Mouse (Mus musculus) forebrain, embryonic 16.5 days (tissue): Measurements from ENCODE around the gene Smg1. TPM values are rescaled to one million over a fixed set of nuclear protein-coding genes. Genes with fewer than 3 reads are reported as not detected.

ENCODE experiments used
- ATAC-seq: fragments of 200-750 bp; cut with Nextera tagmentation; 2 replicates; pipeline ENCODE4 v1.8.0; 2017; ENCODE audit warnings: mild to moderate bottlenecking, moderate library complexity
- H3K27ac ChIP-seq: fragments of 300-500 bp; sonication (generic); 2 replicates; pipeline ENCODE4 v1.5.1; 2014; ENCODE audit warnings: low read length, control low read depth
- H3K27me3 ChIP-seq: fragments of 300-500 bp; sonication (generic); replicated peaks from 2 replicates; pipeline ENCODE4 v1.6.1; 2014; ENCODE audit warnings: low read length; ENCODE audit not compliant: control insufficient read depth, insufficient read depth
- H3K36me3 ChIP-seq: fragments of 300-500 bp; sonication (generic); 2 replicates; pipeline ENCODE4 v1.6.1; 2014; ENCODE audit not compliant: control insufficient read depth, insufficient read depth
- H3K4me1 ChIP-seq: fragments of 300-500 bp; sonication (generic); replicated peaks from 2 replicates; pipeline ENCODE4 v1.6.1; 2014; ENCODE audit warnings: low read length; ENCODE audit not compliant: control insufficient read depth, insufficient read depth
- H3K4me2 ChIP-seq: fragments of 300-500 bp; sonication (generic); 2 replicates; pipeline ENCODE4 v1.6.1; 2014; ENCODE audit warnings: mild to moderate bottlenecking, low read length, control low read depth
- H3K4me3 ChIP-seq: fragments of 300-500 bp; sonication (generic); replicated peaks from 2 replicates; pipeline ENCODE4 v1.5.1; 2014; ENCODE audit warnings: mild to moderate bottlenecking, low read length, control low read depth
- H3K9ac ChIP-seq: fragments of 300-500 bp; sonication (generic); replicated peaks from 2 replicates; pipeline ENCODE4 v1.6.1; 2014; ENCODE audit warnings: low read depth, low read length, control low read depth
- H3K9me3 ChIP-seq: fragments of 300-500 bp; sonication (generic); 2 replicates; pipeline ENCODE4 v1.6.1; 2016; ENCODE audit warnings: low read length; ENCODE audit not compliant: control insufficient read depth
- WGBS: fragments of 180-500 bp; shearing (Covaris S2); extraction: QIAGEN DNeasy Blood & Tissue Kit; methylation state at CpG from one replicate; pipeline ENCODE4 v1.1.7; 2014; 5-methylcytosine and 5-hydroxymethylcytosine counted together
- polyA plus RNA-seq: library from polyadenylated mRNA; unstranded; fragments of >200 nt; fragmentation: Nextera tagmentation; extraction: Ambion mirVana; gene quantifications from 2 replicates; pipeline ENCODE4 v1.2.1, GENCODE M21; 2015

Gene Smg1
- polyA plus RNA-seq, 1 experiment from 2014 or later: 21.6 TPM

- H3K4me2 ChIP-seq: no peak overlapping the region
- H3K9ac ChIP-seq: no peak overlapping the region
- no peak for ATAC-seq
- no peak overlapping the region for H3K27ac ChIP-seq
- peaks cover 6% of the 10 kb centered on the region; the same call in 1 of the 2 replicates for H3K4me1 ChIP-seq
- no peaks in the 10 kb centered on the region for H3K27me3 ChIP-seq
- H3K4me3 ChIP-seq: no peak overlapping the region
- no peaks in the 10 kb centered on the region for H3K9me3 ChIP-seq
- H3K36me3 ChIP-seq: no peaks in the 10 kb centered on the region
Measured at GRCm38 (mm10) chr7:118236949-118237348, 6.5 kb downstream of the Smg1 start.

GRCm38 (mm10) chr7:118234236-118234635 is 9.2 kb downstream of the Smg1 start:
- Histone ChIP-seq H3K27ac (no peak overlapping the region), H3K4me1 (no peaks in the 10 kb centered on the region), H3K9ac (no peak overlapping the region), H3K9me3 (no peaks in the 10 kb centered on the region), H3K4me2 (no peak overlapping the region), H3K36me3 (no peaks in the 10 kb centered on the region), H3K4me3 (no peak overlapping the region), H3K27me3 (no peaks in the 10 kb centered on the region)
- ATAC-seq: no peak
- 88% methylated on average over 1 of the region's 1 CpGs for WGBS

GRCm38 (mm10) chr7:118232613-118233012 is 10.9 kb downstream of the Smg1 start:
- no peaks in the 10 kb centered on the region for H3K4me1 ChIP-seq
- no peaks in the 10 kb centered on the region for H3K9me3 ChIP-seq
- no peak overlapping the region for H3K9ac ChIP-seq
- H3K27me3 ChIP-seq: no peaks in the 10 kb centered on the region
- no peak overlapping the region for H3K27ac ChIP-seq
- H3K36me3 ChIP-seq: no peaks in the 10 kb centered on the region
- no peak for ATAC-seq
- H3K4me3 ChIP-seq: no peak overlapping the region
- no peak overlapping the region for H3K4me2 ChIP-seq

GRCm38 (mm10) chr7:118219777-118220176 is 23.7 kb downstream of the Smg1 start:
- no peaks in the 10 kb centered on the region for H3K9me3 ChIP-seq
- 97% methylated on average over 2 of the region's 2 CpGs for WGBS
- no peak overlapping the region for H3K4me3 ChIP-seq
- no peak overlapping the region for H3K9ac ChIP-seq
- no peak for ATAC-seq
- H3K27ac ChIP-seq: no peak overlapping the region
- H3K36me3 ChIP-seq: no peaks in the 10 kb centered on the region
- no peak overlapping the region for H3K4me2 ChIP-seq
- no peaks in the 10 kb centered on the region for H3K27me3 ChIP-seq
- no peaks in the 10 kb centered on the region; the same call in 1 of the 2 replicates for H3K4me1 ChIP-seq

GRCm38 (mm10) chr7:118206396-118206795 is 37.1 kb downstream of the Smg1 start:
- H3K27ac ChIP-seq: no peak overlapping the region
- H3K4me2 ChIP-seq: no peak overlapping the region
- H3K9me3 ChIP-seq: no peaks in the 10 kb centered on the region
- no peak for ATAC-seq
- WGBS: 96% methylated on average over 2 of the region's 2 CpGs
- H3K4me1 ChIP-seq: no peaks in the 10 kb centered on the region
- peaks cover 18% of the 10 kb centered on the region for H3K36me3 ChIP-seq
- no peak overlapping the region for H3K9ac ChIP-seq
- H3K4me3 ChIP-seq: no peak overlapping the region
- no peaks in the 10 kb centered on the region for H3K27me3 ChIP-seq

- no peak overlapping the region for H3K9ac ChIP-seq
- H3K27me3 ChIP-seq: no peaks in the 10 kb centered on the region
- peak; percentile 54; the same call in 1 of the 2 replicates for ATAC-seq
- H3K36me3 ChIP-seq: peaks cover 13% of the 10 kb centered on the region
- no peak overlapping the region for H3K4me2 ChIP-seq
- H3K4me3 ChIP-seq: no peak overlapping the region
- no peak overlapping the region for H3K27ac ChIP-seq
- no peaks in the 10 kb centered on the region for H3K9me3 ChIP-seq
- 17% methylated on average over 4 of the region's 4 CpGs for WGBS
- H3K4me1 ChIP-seq: peaks cover 4% of the 10 kb centered on the region
Measured at GRCm38 (mm10) chr7:118195756-118196155, 47.7 kb downstream of the Smg1 start.

DNA sequence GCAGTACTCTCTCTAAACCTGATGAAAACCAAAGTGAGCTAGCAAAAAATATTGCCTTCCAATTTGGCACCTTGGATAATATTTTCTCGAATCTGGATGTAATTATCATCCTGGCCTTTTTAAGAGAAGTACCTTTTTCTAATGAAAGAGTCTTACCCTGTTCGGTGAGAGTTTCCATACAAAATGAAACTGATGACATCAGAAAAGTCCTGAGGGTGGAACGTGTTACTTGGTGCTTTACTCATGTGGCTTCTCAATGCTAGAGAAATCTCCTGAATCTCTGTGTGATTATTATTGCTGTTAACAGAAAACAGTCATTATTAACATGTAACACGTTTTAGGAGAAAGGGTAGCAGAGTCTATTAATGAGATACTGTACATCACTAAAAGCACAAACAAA is 57.6 kb downstream of the Smg1 start:
- H3K9ac ChIP-seq: no peak overlapping the region
- H3K4me3 ChIP-seq: no peak overlapping the region
- H3K27me3 ChIP-seq: no peaks in the 10 kb centered on the region
- H3K36me3 ChIP-seq: peaks cover 22% of the 10 kb centered on the region
- 92% methylated on average over 4 of the region's 4 CpGs for WGBS
- H3K4me2 ChIP-seq: no peak overlapping the region
- ATAC-seq: no peak
- no peaks in the 10 kb centered on the region for H3K9me3 ChIP-seq
- no peaks in the 10 kb centered on the region for H3K4me1 ChIP-seq
- no peak overlapping the region for H3K27ac ChIP-seq

DNA sequence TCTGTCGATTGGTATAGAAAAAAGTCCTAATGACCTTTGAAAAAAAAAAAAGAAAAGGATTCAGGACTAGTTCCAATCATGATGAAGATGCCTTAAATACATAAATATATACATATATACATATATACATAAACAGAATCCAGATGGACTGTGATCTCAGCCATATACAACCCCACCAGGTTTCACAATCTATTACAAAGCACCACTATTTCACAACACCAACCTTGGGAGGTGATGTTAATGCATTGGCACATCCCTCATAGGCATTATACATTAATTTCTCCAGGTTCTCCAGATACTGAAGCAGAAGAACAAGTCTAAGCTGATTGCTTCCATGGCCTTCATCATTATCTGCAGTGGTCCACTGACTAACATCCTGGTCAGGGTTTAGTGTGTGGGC is 58.9 kb downstream of the Smg1 start:
- Histone ChIP-seq H3K27me3 (no peaks in the 10 kb centered on the region), H3K27ac (no peak overlapping the region), H3K4me3 (no peak overlapping the region), H3K9me3 (no peaks in the 10 kb centered on the region), H3K9ac (no peak overlapping the region), H3K4me1 (no peaks in the 10 kb centered on the region), H3K4me2 (no peak overlapping the region), H3K36me3 (peaks cover 22% of the 10 kb centered on the region)
- 91% methylated on average over 1 of the region's 1 CpGs for WGBS
- ATAC-seq: no peak

GRCm38 (mm10) chr7:118181123-118181522 is 62.3 kb downstream of the Smg1 start:
- Histone ChIP-seq H3K4me1 (no peaks in the 10 kb centered on the region), H3K27me3 (no peaks in the 10 kb centered on the region), H3K4me2 (no peak overlapping the region), H3K27ac (no peak overlapping the region), H3K36me3 (peaks cover 30% of the 10 kb centered on the region), H3K9ac (no peak overlapping the region), H3K9me3 (no peaks in the 10 kb centered on the region), H3K4me3 (no peak overlapping the region)
- ATAC-seq: no peak
- 95% methylated on average over 3 of the region's 3 CpGs for WGBS

- Histone ChIP-seq H3K36me3 (peaks cover 25% of the 10 kb centered on the region), H3K4me2 (no peak overlapping the region), H3K27me3 (no peaks in the 10 kb centered on the region), H3K27ac (no peak overlapping the region), H3K4me3 (no peak overlapping the region), H3K4me1 (no peaks in the 10 kb centered on the region), H3K9ac (no peak overlapping the region), H3K9me3 (no peaks in the 10 kb centered on the region)
- ATAC-seq: no peak
- WGBS: 67% methylated on average over 3 of the region's 3 CpGs
Measured at GRCm38 (mm10) chr7:118179782-118180181, 63.7 kb downstream of the Smg1 start.
